Mouse (Mus musculus) liver, embryonic 14.5 days (tissue): ENCODE results near the gene Tmem128.

Source experiments
- CTCF ChIP-seq: IDR thresholded peaks from 2 replicates; pipeline ENCODE4 v1.5.1; 2016; ENCODE audit warnings: antibody characterized with exemption, low read depth, control low read depth
- EP300 ChIP-seq: IDR thresholded peaks from 2 replicates; pipeline ENCODE4 v1.6.1; 2016; ENCODE audit warnings: antibody characterized with exemption, low read depth

- no peak for TF ChIP-seq EP300
- TF ChIP-seq CTCF = peak; percentile 99
These were observed 47.5 kb downstream of the Tmem128 start for GRCm38 (mm10) chr5:38307255-38308101.
